Mouse (Mus musculus) limb, embryonic 11.5 days (tissue): ENCODE results near the gene Nlrp6. TPM values are rescaled to one million over a fixed set of nuclear protein-coding genes. Genes with fewer than 3 reads are reported as not detected.

Source experiments
- ATAC-seq: fragments of 200-750 bp; cut with Nextera tagmentation; 2 replicates; pipeline ENCODE4 v1.8.0; 2017; ENCODE audit warnings: low read depth; ENCODE audit not compliant: insufficient number of reproducible peaks, low FRiP score, low TSS enrichment
- DNase-seq: peaks from one replicate; pipeline ENCODE4 v3.0.0-alpha.2; 2015; ENCODE audit warnings: low spot score
- H3K27ac ChIP-seq: fragments of 300-500 bp; sonication (generic); replicated peaks from 2 replicates; pipeline ENCODE4 v1.5.1; 2014; ENCODE audit warnings: low read depth, mild to moderate bottlenecking, low read length
- H3K27me3 ChIP-seq: fragments of 300-500 bp; sonication (generic); 2 replicates; pipeline ENCODE4 v1.6.1; 2014; ENCODE audit warnings: mild to moderate bottlenecking, low read length, mixed read lengths; ENCODE audit not compliant: control insufficient read depth, insufficient read depth
- H3K36me3 ChIP-seq: fragments of 300-500 bp; sonication (generic); 2 replicates; pipeline ENCODE4 v1.6.1; 2014; ENCODE audit warnings: mild to moderate bottlenecking, low read length, moderate library complexity, mixed read lengths; ENCODE audit not compliant: control insufficient read depth, insufficient read depth
- H3K4me1 ChIP-seq: fragments of 300-500 bp; sonication (generic); 2 replicates; pipeline ENCODE4 v1.6.1; 2014; ENCODE audit warnings: low read length, mixed read lengths; ENCODE audit not compliant: control insufficient read depth, insufficient read depth
- H3K4me2 ChIP-seq: fragments of 300-500 bp; sonication (generic); 2 replicates; pipeline ENCODE4 v1.6.1; 2014; ENCODE audit warnings: low read depth, mild to moderate bottlenecking, moderate library complexity; ENCODE audit not compliant: severe bottlenecking
- H3K4me3 ChIP-seq: fragments of 300-500 bp; sonication (generic); 2 replicates; pipeline ENCODE4 v1.5.1; 2014; ENCODE audit warnings: low read depth, low read length
- H3K9ac ChIP-seq: fragments of 300-500 bp; sonication (generic); 2 replicates; pipeline ENCODE4 v1.6.1; 2014; ENCODE audit warnings: mild to moderate bottlenecking, low read length
- H3K9me3 ChIP-seq: fragments of 300-500 bp; sonication (generic); 2 replicates; pipeline ENCODE4 v1.6.1; 2016; ENCODE audit warnings: low read length; ENCODE audit not compliant: control insufficient read depth
- WGBS: fragments of 180-500 bp; shearing (Covaris S2); extraction: QIAGEN DNeasy Blood & Tissue Kit; methylation state at CpG from one replicate; pipeline ENCODE4 v1.1.7; 2014; 5-methylcytosine and 5-hydroxymethylcytosine counted together
- polyA plus RNA-seq: library from polyadenylated mRNA; unstranded; fragments of >200 nt; fragmentation: Nextera tagmentation; extraction: Ambion mirVana; gene quantifications from 2 replicates; pipeline ENCODE4 v1.2.1, GENCODE M21; 2014

Gene Nlrp6
- polyA plus RNA-seq, 1 experiment from 2014 or later, result not detected

DNA sequence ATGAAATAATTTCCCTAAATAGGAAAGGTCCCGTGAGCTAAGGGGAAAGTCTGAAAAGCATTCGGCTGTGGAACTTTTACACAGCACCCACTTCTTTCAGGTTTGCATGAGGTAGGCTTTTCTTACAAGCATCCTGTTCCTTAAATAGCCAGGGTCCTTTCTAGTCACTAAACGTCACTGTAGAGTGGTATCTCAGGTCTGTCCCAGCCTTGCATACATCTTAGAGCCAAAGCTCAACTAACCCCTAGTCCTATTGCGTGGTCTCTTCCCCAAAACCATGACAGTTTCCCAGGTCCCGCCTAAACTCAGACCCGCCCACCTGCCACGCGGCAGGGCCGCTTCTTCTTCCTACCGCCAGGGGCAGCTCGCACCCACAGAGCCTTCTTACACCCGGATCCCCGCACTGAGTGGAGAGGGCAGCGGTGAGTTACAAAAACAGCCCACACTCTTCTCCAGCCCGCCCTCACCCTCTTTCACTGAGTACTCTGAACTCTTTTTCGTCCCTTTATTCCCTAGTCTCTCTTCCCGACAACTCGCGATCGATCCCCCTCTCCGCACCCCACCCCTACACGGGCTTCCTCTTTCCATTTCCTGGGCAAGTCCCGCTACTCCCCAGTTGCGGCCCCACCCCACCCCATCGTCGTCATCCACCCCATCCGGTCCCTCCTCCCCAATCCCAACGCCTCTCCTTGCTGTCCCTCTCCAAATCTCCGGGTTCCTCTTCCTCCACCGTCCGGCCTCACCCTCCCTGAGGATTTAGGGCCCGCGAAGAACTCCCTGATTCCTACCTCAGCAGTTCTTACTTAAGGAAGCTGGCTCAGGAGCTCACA, 20.7 kb downstream of the Nlrp6 start, which contains the start of gene Pgghg:
Gene Pgghg, plus strand, starts transcription at position 170 of the 830 bp plus-strand sequence.
- H3K36me3 ChIP-seq, result peaks cover 5% of the 10 kb centered on the region; the same call in 1 of the 2 replicates
- H3K4me3 ChIP-seq, result peak within 1 kb of the TSS; percentile 41
- peak within 1 kb of the TSS; percentile 58 for H3K9ac ChIP-seq
- H3K27ac ChIP-seq, result 0 out of 2 replicates have a peak within 1 kb of the TSS, but pooled peaks have one; percentile 21
- no peaks in the 10 kb centered on the region for H3K27me3 ChIP-seq
- ATAC-seq, result peak; percentile 84
- DNase-seq, result peak; percentile 92
- peak within 1 kb of the TSS; percentile 49 for H3K4me2 ChIP-seq
- no peaks in the 10 kb centered on the region for H3K9me3 ChIP-seq
- H3K4me1 ChIP-seq, result peaks cover 19% of the 10 kb centered on the region
- 3% methylated on average over 33 of the region's 33 CpGs for WGBS

DNA sequence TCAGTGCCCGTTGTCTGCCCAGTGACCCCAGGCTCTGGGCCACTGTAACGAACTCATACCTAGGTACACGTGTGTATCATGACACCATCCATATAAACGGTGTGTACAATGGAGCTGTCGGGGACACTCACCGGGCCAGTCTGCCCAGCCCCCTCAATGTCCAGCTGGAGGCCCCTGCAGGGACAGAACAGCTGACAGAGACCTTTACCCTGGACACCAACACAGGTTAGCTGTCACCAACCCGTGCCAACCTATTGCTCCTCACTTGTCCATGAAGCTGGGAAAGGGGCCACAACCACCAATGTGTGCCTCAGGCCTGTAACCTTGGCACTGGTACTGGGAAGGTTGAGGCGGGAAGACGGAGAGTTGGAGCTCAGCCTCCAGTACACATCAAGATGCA, 21.6 kb downstream of the Nlrp6 start:
- DNase-seq, result no peak
- Histone ChIP-seq H3K4me1 (peaks cover 19% of the 10 kb centered on the region), H3K36me3 (peaks cover 7% of the 10 kb centered on the region), H3K27ac (no peak overlapping the region), H3K4me2 (peak overlapping the region; percentile 49), H3K9me3 (no peaks in the 10 kb centered on the region), H3K4me3 (peak overlapping the region; percentile 41), H3K27me3 (no peaks in the 10 kb centered on the region), H3K9ac (peak overlapping the region; percentile 58)
- WGBS, result 64% methylated on average over 9 of the region's 9 CpGs
- ATAC-seq, result no peak

DNA sequence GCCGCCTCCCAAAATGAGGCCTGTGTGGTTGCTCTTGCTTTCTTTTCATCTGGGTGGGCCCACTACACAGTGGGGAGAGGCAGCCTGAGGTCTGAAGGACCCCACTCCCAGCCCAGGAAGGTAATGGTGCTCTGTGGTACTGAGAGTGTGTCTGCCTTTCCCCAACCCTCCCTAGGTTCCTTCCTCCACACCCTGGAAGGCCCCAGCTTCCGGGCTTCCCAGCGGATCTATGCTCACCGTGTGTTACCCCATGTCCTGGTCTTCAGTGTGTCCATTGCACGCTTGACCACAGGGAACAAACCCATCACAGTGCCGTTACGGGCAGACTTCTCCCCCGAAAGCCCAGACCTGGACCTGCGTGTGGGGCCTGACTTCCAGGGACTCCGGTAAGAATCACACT, 22.1 kb downstream of the Nlrp6 start:
- Histone ChIP-seq H3K36me3 (peaks cover 11% of the 10 kb centered on the region), H3K4me3 (no peak overlapping the region), H3K9me3 (no peaks in the 10 kb centered on the region), H3K27me3 (no peaks in the 10 kb centered on the region), H3K9ac (no peak overlapping the region), H3K4me1 (peaks cover 19% of the 10 kb centered on the region), H3K27ac (no peak overlapping the region), H3K4me2 (peak overlapping the region; percentile 49; the same call in 1 of the 2 replicates)
- WGBS, result 89% methylated on average over 10 of the region's 10 CpGs
- DNase-seq, result no peak
- ATAC-seq, result no peak

DNA sequence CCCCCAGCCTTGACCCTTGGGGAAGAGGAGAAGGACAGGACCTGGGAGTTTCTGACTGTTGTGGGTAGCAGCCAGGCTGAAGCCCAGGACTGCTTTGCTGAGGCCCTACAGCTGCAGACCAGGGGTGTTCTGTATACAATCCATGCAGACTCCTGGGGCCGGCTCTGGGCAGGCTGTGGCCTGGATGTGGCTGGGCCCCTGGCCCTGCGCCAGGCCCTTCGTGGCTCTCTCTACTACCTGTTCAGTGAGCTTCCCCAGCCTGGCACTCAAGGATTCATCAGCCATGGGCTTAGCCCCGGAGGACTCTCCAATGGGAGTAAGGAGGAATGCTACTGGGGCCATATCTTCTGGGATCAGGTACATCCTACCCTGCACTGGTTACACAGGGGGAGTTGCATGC, 22.7 kb downstream of the Nlrp6 start:
- H3K9ac ChIP-seq, result no peak overlapping the region
- no peak overlapping the region for H3K27ac ChIP-seq
- 83% methylated on average over 4 of the region's 4 CpGs for WGBS
- H3K36me3 ChIP-seq, result peaks cover 15% of the 10 kb centered on the region
- DNase-seq (no peak), ATAC-seq (no peak)
- no peaks in the 10 kb centered on the region for H3K9me3 ChIP-seq
- no peak overlapping the region for H3K4me2 ChIP-seq
- H3K4me1 ChIP-seq, result peaks cover 19% of the 10 kb centered on the region
- H3K27me3 ChIP-seq, result no peaks in the 10 kb centered on the region
- no peak overlapping the region for H3K4me3 ChIP-seq

DNA sequence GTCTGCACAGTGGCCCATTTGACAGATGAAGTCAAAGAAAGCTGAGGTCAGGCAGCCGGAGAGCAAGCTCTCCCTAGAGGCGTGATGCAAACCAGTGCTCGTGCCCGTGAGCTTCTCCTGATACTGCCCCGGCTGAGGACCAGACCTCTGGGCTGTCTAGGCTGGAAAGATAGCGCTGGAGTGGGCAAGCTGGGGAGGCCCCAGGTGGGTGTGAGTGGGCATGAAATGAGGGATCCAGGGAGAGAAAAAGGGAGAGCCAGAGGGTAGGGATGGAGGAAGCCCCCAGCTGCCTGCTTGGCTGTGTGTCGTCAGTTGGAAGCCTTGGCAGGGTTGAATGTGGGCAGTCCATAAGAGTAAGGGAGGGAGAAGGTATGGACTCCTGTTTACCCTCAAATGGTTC, 23.5 kb downstream of the Nlrp6 start:
- no peak overlapping the region for H3K4me3 ChIP-seq
- ATAC-seq, result no peak
- no peak overlapping the region for H3K27ac ChIP-seq
- DNase-seq, result no peak
- H3K36me3 ChIP-seq, result peaks cover 17% of the 10 kb centered on the region
- H3K9me3 ChIP-seq, result no peaks in the 10 kb centered on the region
- WGBS, result 91% methylated on average over 7 of the region's 7 CpGs
- H3K4me1 ChIP-seq, result peaks cover 12% of the 10 kb centered on the region
- H3K9ac ChIP-seq, result no peak overlapping the region
- no peaks in the 10 kb centered on the region for H3K27me3 ChIP-seq
- no peak overlapping the region for H3K4me2 ChIP-seq

DNA sequence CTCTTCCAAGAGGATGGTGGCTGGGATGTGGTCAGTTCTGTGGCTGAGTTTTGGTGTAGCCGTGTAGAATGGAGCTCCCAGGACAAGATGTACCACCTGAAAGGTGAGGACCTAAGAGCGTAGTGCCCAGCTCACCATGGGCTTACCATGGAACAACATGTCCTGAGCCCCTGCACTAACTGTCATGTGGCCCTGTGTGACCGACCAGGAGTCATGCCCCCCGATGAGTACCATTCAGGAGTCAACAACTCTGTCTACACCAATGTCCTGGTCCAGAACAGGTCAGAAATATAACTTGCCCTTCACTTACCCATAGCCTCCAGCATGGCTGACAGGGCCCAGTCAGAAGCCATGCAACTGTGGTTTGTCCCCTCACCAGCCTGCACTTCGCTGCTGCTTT, 24.5 kb downstream of the Nlrp6 start:
- H3K9ac ChIP-seq, result no peak overlapping the region
- ATAC-seq (no peak), DNase-seq (no peak)
- H3K4me1 ChIP-seq, result peaks cover 9% of the 10 kb centered on the region
- 86% methylated on average over 5 of the region's 5 CpGs for WGBS
- H3K4me2 ChIP-seq, result no peak overlapping the region
- no peak overlapping the region for H3K27ac ChIP-seq
- H3K9me3 ChIP-seq, result no peaks in the 10 kb centered on the region
- H3K27me3 ChIP-seq, result no peaks in the 10 kb centered on the region
- no peak overlapping the region for H3K4me3 ChIP-seq
- H3K36me3 ChIP-seq, result peaks cover 17% of the 10 kb centered on the region

DNA sequence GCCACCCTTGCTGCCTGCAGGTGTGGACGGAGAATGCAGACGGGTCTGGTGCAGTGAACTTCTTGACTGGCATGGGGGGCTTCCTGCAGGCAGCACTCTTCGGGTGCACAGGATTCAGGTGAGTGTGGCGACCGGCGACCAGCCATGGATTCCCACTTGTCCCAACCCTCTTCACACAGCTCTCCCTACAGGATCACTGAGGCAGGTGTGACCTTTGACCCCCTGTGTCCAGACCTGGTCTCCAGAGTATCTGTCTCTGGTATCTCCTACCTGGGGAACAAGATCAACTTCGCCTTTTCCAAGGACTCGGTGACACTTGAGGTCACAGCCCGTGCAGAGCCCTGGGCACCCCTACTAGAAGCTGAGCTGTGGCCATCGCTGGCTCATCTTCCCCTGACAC, 25.6 kb downstream of the Nlrp6 start:
- Histone ChIP-seq H3K27me3 (no peaks in the 10 kb centered on the region), H3K36me3 (peaks cover 17% of the 10 kb centered on the region), H3K4me3 (no peak overlapping the region), H3K4me1 (peaks cover 18% of the 10 kb centered on the region), H3K4me2 (no peak overlapping the region), H3K9me3 (no peaks in the 10 kb centered on the region), H3K27ac (no peak overlapping the region), H3K9ac (no peak overlapping the region)
- DNase-seq, result no peak
- 94% methylated on average over 10 of the region's 10 CpGs for WGBS
- no peak for ATAC-seq

DNA sequence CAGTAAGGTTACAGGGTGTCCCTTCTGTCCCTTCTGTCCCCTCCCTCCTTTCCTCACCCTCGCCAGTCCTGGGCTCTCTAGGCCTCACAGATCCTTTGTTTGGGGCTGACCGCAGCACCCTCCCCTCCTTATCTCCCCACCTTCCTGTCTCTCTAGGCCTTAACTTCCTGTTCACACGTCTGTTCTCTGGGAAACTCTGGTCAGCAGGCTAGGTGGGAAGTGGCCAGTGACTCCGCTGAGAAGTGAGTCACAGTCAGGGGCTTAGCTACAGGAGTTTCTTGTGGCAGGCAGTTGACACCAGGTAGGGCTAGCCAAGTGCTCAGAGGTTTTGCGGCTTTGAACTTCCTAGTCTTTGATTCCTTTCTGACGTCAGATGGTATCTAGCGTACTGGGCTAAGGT, 26.3 kb downstream of the Nlrp6 start:
- no peaks in the 10 kb centered on the region for H3K9me3 ChIP-seq
- no peak overlapping the region for H3K27ac ChIP-seq
- H3K4me1 ChIP-seq, result peaks cover 23% of the 10 kb centered on the region
- H3K9ac ChIP-seq, result no peak overlapping the region
- ATAC-seq (no peak), DNase-seq (no peak)
- 60% methylated on average over 7 of the region's 7 CpGs for WGBS
- H3K4me2 ChIP-seq, result no peak overlapping the region
- H3K27me3 ChIP-seq, result no peaks in the 10 kb centered on the region
- H3K36me3 ChIP-seq, result peaks cover 17% of the 10 kb centered on the region
- no peak overlapping the region for H3K4me3 ChIP-seq
